Mouse (Mus musculus) spleen, adult 2 months (tissue): Measurements from ENCODE around the gene Grk3. TPM values are rescaled to one million over a fixed set of nuclear protein-coding genes. Genes with fewer than 3 reads are reported as not detected.

Experiments
- DNase-seq, 2 experiments: peaks; one replicate each; pipeline versions ENCODE4 v3.0.0 to v3.0.0-alpha.2; 2012 to 2021; ENCODE audit warnings: low spot score in 2 of 2, low read depth in 1 of 2
- H3K27ac ChIP-seq: fragments of 200-500 bp; 2 replicates; pipeline ENCODE4 v1.5.1; 2012; ENCODE audit warnings: low read length, inconsistent platforms; ENCODE audit not compliant: insufficient read depth
- H3K27me3 ChIP-seq: fragments of 200-500 bp; 2 replicates; pipeline ENCODE4 v1.6.1; 2012; ENCODE audit warnings: mild to moderate bottlenecking, moderate library complexity, low read length, inconsistent platforms; ENCODE audit not compliant: control insufficient read depth, insufficient read depth
- H3K36me3 ChIP-seq: fragments of 200-500 bp; 2 replicates; pipeline ENCODE4 v1.6.1; 2012; ENCODE audit warnings: mild to moderate bottlenecking, low read length, inconsistent platforms; ENCODE audit not compliant: control insufficient read depth, insufficient read depth
- H3K4me1 ChIP-seq: fragments of 200-500 bp; 2 replicates; pipeline ENCODE4 v1.6.1; 2011; ENCODE audit warnings: inconsistent platforms; ENCODE audit not compliant: control insufficient read depth, insufficient read depth, insufficient read length
- H3K4me3 ChIP-seq: fragments of 200-500 bp; 2 replicates; pipeline ENCODE4 v1.5.1; 2011; ENCODE audit warnings: mild to moderate bottlenecking, inconsistent platforms; ENCODE audit not compliant: insufficient read depth, insufficient read length; ENCODE audit errors: extremely low read depth
- CTCF ChIP-seq: fragments of 200-500 bp; IDR thresholded peaks from 2 replicates; pipeline ENCODE4 v1.5.1; 2011; ENCODE audit warnings: mild to moderate bottlenecking, inconsistent platforms; ENCODE audit not compliant: insufficient read depth, insufficient read length, insufficient replicate concordance; ENCODE audit errors: extremely low read depth
- POLR2A ChIP-seq: fragments of 200-500 bp; IDR thresholded peaks from 2 replicates; pipeline ENCODE4 v1.6.1; 2011; ENCODE audit warnings: low read depth, low read length, inconsistent platforms
- WGBS: fragments of 180-500 bp; shearing (Covaris S2); methylation state at CpG from one replicate; pipeline ENCODE4 v1.1.7; 2018; 5-methylcytosine and 5-hydroxymethylcytosine counted together
- polyA plus RNA-seq: library from polyadenylated mRNA; depleted of rRNA; stranded (reverse); fragments of >200 nt; gene quantifications from 2 replicates; pipeline ENCODE4 v1.2.3, GENCODE M21; 2012

Gene Grk3
- polyA plus RNA-seq, 1 experiment, result 23.1 TPM

DNA sequence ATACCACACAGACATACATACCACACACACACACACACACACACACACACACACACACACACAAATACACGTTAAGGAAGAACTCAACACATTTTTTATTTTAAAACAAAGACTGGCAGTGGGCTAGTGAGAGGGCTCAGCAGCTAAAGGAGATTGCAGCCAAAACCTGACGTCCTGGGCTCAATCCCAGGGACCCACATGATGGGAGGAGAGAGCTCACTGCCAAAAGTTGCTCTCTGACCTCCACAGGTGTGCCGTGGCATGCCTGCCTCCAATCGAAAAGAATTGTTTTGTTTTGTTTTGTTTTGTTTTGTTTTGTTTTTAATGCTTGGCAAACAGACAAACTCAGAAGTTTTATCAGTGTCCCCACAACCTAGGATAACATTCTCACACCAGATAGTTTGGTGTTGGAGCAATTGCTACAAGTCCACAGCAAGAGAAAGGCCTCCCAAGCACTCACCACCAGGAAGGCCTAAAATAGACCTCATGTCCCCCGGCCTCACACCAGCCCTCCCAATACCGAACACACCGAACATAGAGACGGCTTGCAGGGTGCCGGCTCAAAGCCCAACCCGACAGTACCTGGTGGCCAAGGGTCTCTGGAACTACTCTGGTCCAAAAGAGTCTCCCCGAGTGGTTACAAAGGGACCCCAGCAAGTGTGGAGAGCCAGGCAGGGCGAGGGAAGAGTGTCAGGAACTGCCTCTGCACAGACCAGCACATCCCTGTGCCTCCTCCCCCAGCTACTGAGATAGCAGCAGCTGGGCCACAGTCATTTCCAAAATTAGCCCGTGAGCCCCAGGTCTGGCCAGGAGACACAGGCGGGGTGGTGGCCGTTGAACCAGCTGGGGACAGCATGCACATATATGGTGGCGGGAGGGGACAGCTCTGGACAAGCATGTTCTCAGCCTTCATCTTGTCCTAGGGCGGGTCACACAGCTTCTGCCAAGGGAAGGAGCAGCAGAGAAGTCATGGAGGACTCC, 119.6 kb downstream of the Grk3 start, which contains the start of gene Myo18b:
TSS of gene Myo18b (minus strand) at position 689 of the 981 bp plus-strand sequence.
- Histone ChIP-seq H3K27ac (no peak within 1 kb of the TSS), H3K27me3 (no peaks in the 10 kb centered on the region), H3K4me1 (no peaks in the 10 kb centered on the region), H3K4me3 (no peak within 1 kb of the TSS), H3K36me3 (no peaks in the 10 kb centered on the region)
- DNase-seq, result no peak
- TF ChIP-seq POLR2A (no peak), CTCF (no peak)
- 80% methylated on average over 17 of the region's 17 CpGs for WGBS

- no peak overlapping the region for H3K4me3 ChIP-seq
- no peaks in the 10 kb centered on the region for H3K27me3 ChIP-seq
- H3K27ac ChIP-seq, result no peak overlapping the region
- WGBS, result 72% methylated on average over 5 of the region's 5 CpGs
- no peak for DNase-seq
- TF ChIP-seq POLR2A, result no peak
- TF ChIP-seq CTCF, result no peak
- no peaks in the 10 kb centered on the region for H3K36me3 ChIP-seq
- no peaks in the 10 kb centered on the region for H3K4me1 ChIP-seq
Observed at GRCm38 (mm10) chr5:112893462-112894060, 122.0 kb downstream of the Grk3 start.

DNA sequence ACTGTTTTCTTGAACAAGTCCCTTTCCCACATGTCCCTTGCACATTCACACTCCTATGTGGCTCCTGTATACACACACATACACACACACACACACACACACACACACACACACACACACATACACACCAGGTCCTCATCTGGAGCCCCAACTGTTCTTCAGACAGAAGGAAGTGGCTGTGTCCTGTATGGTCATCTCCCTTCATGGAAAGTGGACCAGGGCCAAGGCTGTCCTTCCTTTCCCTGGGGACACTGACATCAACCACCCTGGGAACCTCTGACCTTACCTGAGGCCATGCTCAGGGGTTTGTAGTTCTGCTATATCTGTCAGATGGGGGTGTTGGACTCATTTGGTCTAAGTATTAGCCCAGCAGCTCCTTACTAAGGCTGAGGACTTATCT, 123.2 kb downstream of the Grk3 start:
- Histone ChIP-seq H3K4me3 (no peak overlapping the region), H3K27me3 (no peaks in the 10 kb centered on the region), H3K4me1 (no peaks in the 10 kb centered on the region), H3K36me3 (no peaks in the 10 kb centered on the region), H3K27ac (no peak overlapping the region)
- TF ChIP-seq POLR2A, result no peak
- TF ChIP-seq CTCF, result no peak
- no peak for DNase-seq

- no peak for DNase-seq
- WGBS, result 60% methylated on average over 7 of the region's 7 CpGs
- no peaks in the 10 kb centered on the region for H3K36me3 ChIP-seq
Observed at GRCm38 (mm10) chr5:112888651-112889050, 126.9 kb downstream of the Grk3 start.

GRCm38 (mm10) chr5:112886687-112887491, 128.7 kb downstream of the Grk3 start:
- H3K27me3 ChIP-seq, result no peaks in the 10 kb centered on the region
- no peak for DNase-seq
- no peaks in the 10 kb centered on the region for H3K4me1 ChIP-seq
- WGBS, result 76% methylated on average over 17 of the region's 17 CpGs
- no peak for TF ChIP-seq CTCF
- no peak for TF ChIP-seq POLR2A
- H3K27ac ChIP-seq, result no peak overlapping the region
- H3K4me3 ChIP-seq, result no peak overlapping the region
- no peaks in the 10 kb centered on the region for H3K36me3 ChIP-seq

More at GRCm38 (mm10) chr5:112888651-112889050, 126.9 kb downstream of the Grk3 start:
- H3K27me3 ChIP-seq, result no peaks in the 10 kb centered on the region
- no peak overlapping the region for H3K27ac ChIP-seq
- H3K4me3 ChIP-seq, result no peak overlapping the region
- no peak for TF ChIP-seq CTCF
- H3K4me1 ChIP-seq, result no peaks in the 10 kb centered on the region

DNA sequence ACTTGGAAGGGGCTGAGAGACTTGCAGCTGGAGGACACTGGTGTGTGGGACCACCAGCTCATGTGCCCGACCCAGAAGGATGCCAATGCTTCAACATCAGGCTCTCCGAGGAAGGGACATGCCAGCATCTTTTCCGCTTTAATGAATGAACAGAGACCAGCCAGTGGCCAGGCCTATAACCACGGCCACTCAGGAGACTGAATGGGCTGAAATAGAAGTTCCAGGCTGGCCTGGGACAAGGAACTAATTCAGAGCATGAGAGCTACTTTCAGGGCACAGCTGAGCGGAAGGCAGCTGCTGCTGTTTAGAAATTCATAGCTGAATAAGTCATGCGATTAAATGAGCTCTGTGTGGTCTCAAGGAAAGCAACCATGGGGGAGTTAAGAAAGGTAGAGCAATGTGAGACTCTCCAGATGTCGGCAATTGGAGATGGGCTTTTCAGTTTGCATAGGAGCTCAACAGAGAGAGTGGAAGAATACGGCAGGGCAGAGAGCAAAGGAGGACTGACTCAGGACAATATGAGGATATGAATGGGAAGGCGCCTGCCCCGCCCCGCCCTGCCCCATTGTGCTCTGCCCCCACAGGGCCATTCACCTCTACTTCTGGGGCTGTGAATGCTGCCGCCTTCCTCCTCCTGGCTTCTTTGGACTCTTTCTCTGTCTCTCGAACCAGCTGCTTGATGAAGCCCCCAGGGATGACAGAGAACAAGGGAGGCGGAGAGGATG, 138.0 kb downstream of the Grk3 start:
- H3K4me3 ChIP-seq, result no peak overlapping the region
- H3K4me1 ChIP-seq, result no peaks in the 10 kb centered on the region
- no peaks in the 10 kb centered on the region for H3K36me3 ChIP-seq
- TF ChIP-seq POLR2A, result no peak
- no peak for TF ChIP-seq CTCF
- no peaks in the 10 kb centered on the region for H3K27me3 ChIP-seq
- WGBS, result 71% methylated on average over 14 of the region's 14 CpGs
- no peak overlapping the region for H3K27ac ChIP-seq
- DNase-seq, result no peak
